Mouse (Mus musculus): ENCODE results near the gene Thrb. TPM values are rescaled to one million over a fixed set of nuclear protein-coding genes. Genes with fewer than 3 reads are reported as not detected.
A peak's percentile ranks its signal among the peaks of the same experiment; 100 is the strongest.

Thrb gene
- polyA plus RNA-seq, 1 experiment from 2014 or later = 3.0 TPM

GRCm38 (mm10) chr14:17691246-17691645, 31.2 kb downstream of the Thrb start:
- H3K4me3 ChIP-seq (ENCODE audit: low read length) = no peak overlapping the region
- H3K27me3 ChIP-seq (replicated peaks; ENCODE audit: control insufficient read depth, insufficient read depth, low read length) = no peaks in the 10 kb centered on the region
- H3K36me3 ChIP-seq (ENCODE audit: control insufficient read depth, insufficient read depth, low read length) = no peaks in the 10 kb centered on the region
- H3K4me1 ChIP-seq (ENCODE audit: control insufficient read depth, insufficient read depth, low read depth, low read length) = no peaks in the 10 kb centered on the region
- no peak overlapping the region for H3K9ac ChIP-seq (ENCODE audit: low read depth, low read length)
- ATAC-seq = no peak
- no peak overlapping the region for H3K27ac ChIP-seq (ENCODE audit: low read depth, low read length)
- no peak overlapping the region for H3K4me2 ChIP-seq (ENCODE audit: low read length)
- WGBS = 68% methylated on average over 1 of the region's 1 CpGs
- no peaks in the 10 kb centered on the region for H3K9me3 ChIP-seq (ENCODE audit: control insufficient read depth, low read length)

GRCm38 (mm10) chr14:17695526-17695925, 35.5 kb downstream of the Thrb start:
- Histone ChIP-seq H3K4me1 (ENCODE audit: control insufficient read depth, insufficient read depth, low read depth, low read length) (no peaks in the 10 kb centered on the region), H3K27ac (ENCODE audit: low read depth, low read length) (no peak overlapping the region), H3K4me3 (ENCODE audit: low read length) (no peak overlapping the region), H3K27me3 (replicated peaks; ENCODE audit: control insufficient read depth, insufficient read depth, low read length) (no peaks in the 10 kb centered on the region), H3K9me3 (ENCODE audit: control insufficient read depth, low read length) (no peaks in the 10 kb centered on the region), H3K4me2 (ENCODE audit: low read length) (no peak overlapping the region), H3K36me3 (ENCODE audit: control insufficient read depth, insufficient read depth, low read length) (no peaks in the 10 kb centered on the region), H3K9ac (ENCODE audit: low read depth, low read length) (no peak overlapping the region)
- no peak for ATAC-seq
- WGBS = 82% methylated on average over 4 of the region's 4 CpGs

- Histone ChIP-seq H3K27me3 (replicated peaks; ENCODE audit: control insufficient read depth, insufficient read depth, low read length) (no peaks in the 10 kb centered on the region), H3K27ac (ENCODE audit: low read depth, low read length) (no peak overlapping the region), H3K4me1 (ENCODE audit: control insufficient read depth, insufficient read depth, low read depth, low read length) (no peaks in the 10 kb centered on the region), H3K4me2 (ENCODE audit: low read length) (no peak overlapping the region), H3K9ac (ENCODE audit: low read depth, low read length) (no peak overlapping the region), H3K9me3 (ENCODE audit: control insufficient read depth, low read length) (no peaks in the 10 kb centered on the region), H3K36me3 (ENCODE audit: control insufficient read depth, insufficient read depth, low read length) (no peaks in the 10 kb centered on the region), H3K4me3 (ENCODE audit: low read length) (no peak overlapping the region)
- 87% methylated on average over 9 of the region's 9 CpGs for WGBS
- ATAC-seq = no peak
Observed at GRCm38 (mm10) chr14:17697920-17698632, 38.0 kb downstream of the Thrb start.

- ATAC-seq = no peak
- 89% methylated on average over 3 of the region's 3 CpGs for WGBS
Observed at GRCm38 (mm10) chr14:17700228-17700627, 40.2 kb downstream of the Thrb start.

GRCm38 (mm10) chr14:17713297-17713904, 53.3 kb downstream of the Thrb start:
- Histone ChIP-seq H3K4me3 (ENCODE audit: low read length) (no peak overlapping the region), H3K9me3 (ENCODE audit: control insufficient read depth, low read length) (no peaks in the 10 kb centered on the region; the same call in 1 of the 2 replicates), H3K4me2 (ENCODE audit: low read length) (no peak overlapping the region), H3K27me3 (replicated peaks; ENCODE audit: control insufficient read depth, insufficient read depth, low read length) (no peaks in the 10 kb centered on the region), H3K36me3 (ENCODE audit: control insufficient read depth, insufficient read depth, low read length) (no peaks in the 10 kb centered on the region), H3K27ac (ENCODE audit: low read depth, low read length) (no peak overlapping the region), H3K9ac (ENCODE audit: low read depth, low read length) (no peak overlapping the region), H3K4me1 (ENCODE audit: control insufficient read depth, insufficient read depth, low read depth, low read length) (no peaks in the 10 kb centered on the region)
- WGBS = 79% methylated on average over 7 of the region's 7 CpGs
- 0 out of 2 replicates have a peak, but pooled peaks have one; percentile 50 for ATAC-seq

More at GRCm38 (mm10) chr14:17700228-17700627, 40.2 kb downstream of the Thrb start:
- Histone ChIP-seq H3K9me3 (ENCODE audit: control insufficient read depth, low read length) (no peaks in the 10 kb centered on the region), H3K4me1 (ENCODE audit: control insufficient read depth, insufficient read depth, low read depth, low read length) (no peaks in the 10 kb centered on the region), H3K27me3 (replicated peaks; ENCODE audit: control insufficient read depth, insufficient read depth, low read length) (no peaks in the 10 kb centered on the region), H3K36me3 (ENCODE audit: control insufficient read depth, insufficient read depth, low read length) (no peaks in the 10 kb centered on the region), H3K4me3 (ENCODE audit: low read length) (no peak overlapping the region), H3K9ac (ENCODE audit: low read depth, low read length) (no peak overlapping the region), H3K27ac (ENCODE audit: low read depth, low read length) (no peak overlapping the region), H3K4me2 (ENCODE audit: low read length) (no peak overlapping the region)

- no peak overlapping the region for H3K9ac ChIP-seq (ENCODE audit: low read depth, low read length)
- no peak overlapping the region for H3K27ac ChIP-seq (ENCODE audit: low read depth, low read length)
- no peaks in the 10 kb centered on the region for H3K27me3 ChIP-seq (replicated peaks; ENCODE audit: control insufficient read depth, insufficient read depth, low read length)
- H3K36me3 ChIP-seq (ENCODE audit: control insufficient read depth, insufficient read depth, low read length) = no peaks in the 10 kb centered on the region
- no peak overlapping the region for H3K4me2 ChIP-seq (ENCODE audit: low read length)
- ATAC-seq = no peak
- no peak overlapping the region for H3K4me3 ChIP-seq (ENCODE audit: low read length)
- whole genome bisulfite sequencing = 76% methylated on average over 2 of the region's 2 CpGs
- H3K4me1 ChIP-seq (ENCODE audit: control insufficient read depth, insufficient read depth, low read depth, low read length) = no peaks in the 10 kb centered on the region
- no peaks in the 10 kb centered on the region; the same call in 1 of the 2 replicates for H3K9me3 ChIP-seq (ENCODE audit: control insufficient read depth, low read length)
Observed at GRCm38 (mm10) chr14:17719494-17719893, 59.4 kb downstream of the Thrb start.

- WGBS = 11% methylated on average over 1 of the region's 1 CpGs
- H3K4me3 ChIP-seq (ENCODE audit: low read length) = no peak overlapping the region
- H3K4me2 ChIP-seq (ENCODE audit: low read length) = no peak overlapping the region
- no peak overlapping the region for H3K27ac ChIP-seq (ENCODE audit: low read depth, low read length)
- no peak overlapping the region for H3K9ac ChIP-seq (ENCODE audit: low read depth, low read length)
- H3K9me3 ChIP-seq (ENCODE audit: control insufficient read depth, low read length) = no peaks in the 10 kb centered on the region
- H3K27me3 ChIP-seq (replicated peaks; ENCODE audit: control insufficient read depth, insufficient read depth, low read length) = no peaks in the 10 kb centered on the region
- H3K36me3 ChIP-seq (ENCODE audit: control insufficient read depth, insufficient read depth, low read length) = no peaks in the 10 kb centered on the region
- H3K4me1 ChIP-seq (ENCODE audit: control insufficient read depth, insufficient read depth, low read depth, low read length) = no peaks in the 10 kb centered on the region
- peak; percentile 73 for ATAC-seq
Observed at GRCm38 (mm10) chr14:17722824-17723445, 62.9 kb downstream of the Thrb start.

GRCm38 (mm10) chr14:17724577-17724976, 64.5 kb downstream of the Thrb start:
- no peaks in the 10 kb centered on the region for H3K4me1 ChIP-seq (ENCODE audit: control insufficient read depth, insufficient read depth, low read depth, low read length)
- H3K27me3 ChIP-seq (replicated peaks; ENCODE audit: control insufficient read depth, insufficient read depth, low read length) = no peaks in the 10 kb centered on the region
- H3K4me3 ChIP-seq (ENCODE audit: low read length) = no peak overlapping the region
- ATAC-seq = no peak
- no peak overlapping the region for H3K4me2 ChIP-seq (ENCODE audit: low read length)
- WGBS = 88% methylated on average over 3 of the region's 3 CpGs
- no peaks in the 10 kb centered on the region for H3K36me3 ChIP-seq (ENCODE audit: control insufficient read depth, insufficient read depth, low read length)
- no peak overlapping the region for H3K27ac ChIP-seq (ENCODE audit: low read depth, low read length)
- no peaks in the 10 kb centered on the region for H3K9me3 ChIP-seq (ENCODE audit: control insufficient read depth, low read length)
- H3K9ac ChIP-seq (ENCODE audit: low read depth, low read length) = no peak overlapping the region

GRCm38 (mm10) chr14:17726906-17727305, 66.8 kb downstream of the Thrb start:
- Histone ChIP-seq H3K36me3 (ENCODE audit: control insufficient read depth, insufficient read depth, low read length) (no peaks in the 10 kb centered on the region), H3K4me2 (ENCODE audit: low read length) (no peak overlapping the region), H3K27me3 (replicated peaks; ENCODE audit: control insufficient read depth, insufficient read depth, low read length) (no peaks in the 10 kb centered on the region), H3K27ac (ENCODE audit: low read depth, low read length) (no peak overlapping the region), H3K9me3 (ENCODE audit: control insufficient read depth, low read length) (no peaks in the 10 kb centered on the region), H3K4me1 (ENCODE audit: control insufficient read depth, insufficient read depth, low read depth, low read length) (no peaks in the 10 kb centered on the region), H3K9ac (ENCODE audit: low read depth, low read length) (no peak overlapping the region), H3K4me3 (ENCODE audit: low read length) (no peak overlapping the region)
- ATAC-seq = no peak
- 91% methylated on average over 1 of the region's 1 CpGs for WGBS
